Mouse (Mus musculus): ENCODE measurements around the gene Inmt.
"Not testable (repeated sequence)": the region's sequence is repeated elsewhere in the genome, so short reads cannot be mapped to it uniquely, and the experiment has no call there.

The Inmt gene

DNA sequence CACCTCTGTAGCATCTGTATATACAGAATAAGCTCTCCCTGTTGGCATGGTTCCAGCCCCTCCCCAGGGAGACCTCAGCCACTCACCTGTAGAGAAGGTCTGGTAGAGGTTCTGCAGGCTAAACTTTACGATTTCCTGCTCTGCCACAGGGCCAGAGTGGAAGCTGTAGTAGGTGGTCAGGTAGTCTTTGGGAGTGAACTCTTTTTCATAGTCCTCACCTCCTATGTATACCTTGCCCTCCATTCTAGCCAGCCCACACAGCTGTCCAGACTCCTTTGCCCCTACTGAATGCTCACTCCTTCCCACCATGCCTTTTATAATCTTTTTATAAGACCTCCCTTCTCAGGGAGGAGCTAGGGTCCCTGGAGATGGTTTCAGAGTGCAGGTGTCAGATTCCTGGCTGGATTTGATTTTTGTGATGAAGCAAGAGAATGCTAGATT lies at the start of gene Inmt:
Inmt (minus strand) TSS at position 303 of the 441 bp plus-strand sequence.
- no peak for DNase-seq (ENCODE audit: low read depth, low spot score)

DNA sequence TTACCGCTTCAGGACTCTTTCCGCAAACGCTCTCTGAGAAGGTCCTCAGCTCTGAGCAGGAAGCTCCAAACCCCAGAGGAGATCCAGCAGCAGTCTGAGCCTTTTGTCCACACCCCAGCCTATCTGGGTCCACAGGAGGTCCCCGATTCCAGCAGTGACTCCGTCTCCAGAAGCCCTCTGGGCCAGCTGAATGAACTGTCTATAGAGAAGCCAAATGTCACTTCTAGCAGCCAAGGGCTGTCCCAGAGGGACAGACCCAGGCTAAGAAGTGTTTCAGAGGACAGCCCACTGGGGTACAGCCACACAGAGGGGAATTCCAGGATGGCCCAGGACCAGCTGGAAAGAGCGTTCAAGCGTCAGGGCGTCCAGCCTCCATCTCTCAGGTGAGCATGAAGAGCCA lies 49.1 kb upstream of the Inmt start:
- no peak for DNase-seq (ENCODE audit: low read depth, low spot score)

DNA sequence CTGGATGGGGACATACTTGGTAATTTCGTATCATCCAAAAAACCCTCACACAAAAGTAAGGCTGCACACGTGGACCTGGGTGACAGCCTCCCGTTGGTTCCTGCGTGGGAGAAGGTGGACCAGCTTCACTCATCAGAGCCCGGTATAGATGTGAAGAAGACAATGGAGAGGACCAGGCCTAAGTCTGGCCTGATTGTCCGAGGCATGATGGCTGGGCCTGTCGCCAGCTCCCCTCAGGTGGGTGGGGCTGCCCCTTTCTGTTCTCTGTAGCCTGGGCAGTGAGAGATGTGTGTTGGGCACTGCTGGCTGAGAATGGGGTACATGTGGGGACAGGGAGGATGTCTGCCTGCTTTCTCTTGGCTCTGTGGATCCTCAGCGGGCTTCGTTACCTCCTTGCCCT lies 43.4 kb upstream of the Inmt start:
- no peak for DNase-seq (ENCODE audit: low read depth, low spot score)

DNA sequence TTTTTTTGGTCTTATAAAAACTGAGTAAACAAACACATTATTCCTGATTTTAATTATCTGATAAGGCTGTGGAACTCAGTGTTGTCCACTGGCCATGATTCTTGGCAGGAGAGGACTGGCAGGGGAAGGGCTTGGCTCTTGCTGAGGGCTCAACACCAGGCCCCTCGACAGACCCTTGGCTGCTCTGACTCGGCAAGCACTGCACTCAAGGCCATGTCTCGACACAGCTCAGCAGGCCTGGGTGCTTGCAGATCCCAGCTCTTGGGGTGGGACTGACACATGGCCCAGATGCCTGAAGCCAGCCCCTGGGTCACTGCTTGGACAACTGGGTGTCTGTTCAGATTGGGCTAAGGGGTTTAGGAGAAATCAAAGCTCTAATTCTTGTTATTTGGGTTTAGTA lies 39.7 kb upstream of the Inmt start:
- no peak for DNase-seq (ENCODE audit: low read depth, low spot score)

DNA sequence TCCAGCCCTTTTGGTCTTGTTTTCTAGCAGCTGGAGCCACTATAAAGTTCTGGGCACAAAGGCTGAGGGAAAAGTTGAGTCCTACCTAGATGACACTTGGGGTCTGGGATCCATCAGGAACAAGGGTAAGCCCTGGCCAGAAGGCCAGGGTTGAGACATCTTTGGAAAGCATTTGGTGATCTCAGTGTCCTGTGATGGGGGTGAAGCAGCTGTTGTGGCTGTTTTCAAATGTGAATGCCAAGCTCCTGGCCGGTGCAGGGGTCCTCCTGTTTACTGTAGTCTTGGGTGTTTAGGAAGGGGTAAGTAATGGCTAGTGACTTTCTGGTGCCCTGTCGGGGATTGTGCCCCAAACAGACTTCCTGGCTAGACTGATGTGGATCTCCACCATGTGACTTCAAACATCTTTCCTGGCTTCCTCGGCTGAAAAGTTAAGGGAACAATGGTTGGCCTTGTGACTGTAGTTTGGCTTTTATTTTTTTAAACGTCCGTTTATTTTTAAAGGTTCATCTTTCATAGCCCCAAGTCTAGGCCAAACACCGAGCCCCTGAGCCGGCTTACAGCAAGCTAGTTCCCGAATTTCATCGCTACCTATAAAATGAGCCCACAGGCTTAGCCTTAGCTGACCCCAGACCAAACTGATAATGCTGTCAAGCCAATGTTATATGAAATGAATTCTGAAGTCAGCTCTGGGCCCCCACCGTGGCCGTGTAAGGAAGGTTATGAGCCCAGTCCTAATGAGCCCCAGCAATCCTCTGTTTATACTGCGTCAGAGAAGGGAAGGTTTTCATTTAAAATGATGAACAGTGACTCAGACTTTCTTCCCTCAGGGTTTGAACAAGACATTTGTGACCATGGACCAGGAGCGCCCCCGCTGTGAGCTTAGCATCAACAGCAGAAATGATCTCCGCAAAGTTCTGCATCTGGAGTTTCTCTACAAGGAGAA lies 35.9 kb upstream of the Inmt start:
- no peak for DNase-seq (ENCODE audit: low read depth, low spot score)

DNA sequence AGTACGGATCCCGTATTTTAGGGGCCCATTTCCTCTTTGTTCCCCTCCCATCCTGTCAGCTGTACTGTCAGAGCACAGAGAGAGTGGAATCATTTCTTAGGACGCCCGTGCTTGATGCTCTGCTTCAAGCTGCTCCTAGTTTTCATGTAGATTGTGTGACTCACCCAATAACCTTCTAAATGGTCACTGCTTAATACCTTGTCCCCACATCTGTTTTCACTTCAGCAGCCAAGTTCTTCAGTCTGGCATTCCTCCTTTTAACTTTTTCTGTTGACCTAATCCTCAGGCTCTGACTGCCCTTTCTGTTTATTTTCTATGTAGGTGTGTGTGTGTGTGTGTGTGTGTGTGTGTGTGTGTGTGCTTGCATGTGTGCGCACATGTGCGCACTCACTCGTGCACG lies 32.9 kb upstream of the Inmt start:
- DNase-seq (ENCODE audit: low read depth, low spot score) = no peak

DNA sequence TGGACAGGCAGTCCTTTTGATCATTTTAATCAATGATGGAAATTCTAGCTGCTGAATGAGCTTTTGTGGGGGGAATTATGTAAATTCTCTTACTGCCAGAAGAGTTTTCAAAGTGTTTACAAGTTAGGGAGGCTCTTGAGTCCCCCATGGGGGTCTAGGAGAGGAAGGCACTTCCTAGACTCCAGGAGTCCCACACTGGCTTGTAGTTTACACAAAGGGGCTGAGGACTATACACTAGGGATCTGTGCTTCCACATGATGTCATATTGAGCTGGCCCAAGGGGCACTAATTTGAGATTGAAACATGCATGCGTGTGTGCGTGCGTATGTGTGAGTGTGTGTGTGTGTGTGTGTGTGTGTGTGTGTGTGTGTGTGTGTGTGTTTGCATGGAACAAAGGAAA lies 29.1 kb upstream of the Inmt start:
- DNase-seq (ENCODE audit: low read depth, low spot score) = no peak

DNA sequence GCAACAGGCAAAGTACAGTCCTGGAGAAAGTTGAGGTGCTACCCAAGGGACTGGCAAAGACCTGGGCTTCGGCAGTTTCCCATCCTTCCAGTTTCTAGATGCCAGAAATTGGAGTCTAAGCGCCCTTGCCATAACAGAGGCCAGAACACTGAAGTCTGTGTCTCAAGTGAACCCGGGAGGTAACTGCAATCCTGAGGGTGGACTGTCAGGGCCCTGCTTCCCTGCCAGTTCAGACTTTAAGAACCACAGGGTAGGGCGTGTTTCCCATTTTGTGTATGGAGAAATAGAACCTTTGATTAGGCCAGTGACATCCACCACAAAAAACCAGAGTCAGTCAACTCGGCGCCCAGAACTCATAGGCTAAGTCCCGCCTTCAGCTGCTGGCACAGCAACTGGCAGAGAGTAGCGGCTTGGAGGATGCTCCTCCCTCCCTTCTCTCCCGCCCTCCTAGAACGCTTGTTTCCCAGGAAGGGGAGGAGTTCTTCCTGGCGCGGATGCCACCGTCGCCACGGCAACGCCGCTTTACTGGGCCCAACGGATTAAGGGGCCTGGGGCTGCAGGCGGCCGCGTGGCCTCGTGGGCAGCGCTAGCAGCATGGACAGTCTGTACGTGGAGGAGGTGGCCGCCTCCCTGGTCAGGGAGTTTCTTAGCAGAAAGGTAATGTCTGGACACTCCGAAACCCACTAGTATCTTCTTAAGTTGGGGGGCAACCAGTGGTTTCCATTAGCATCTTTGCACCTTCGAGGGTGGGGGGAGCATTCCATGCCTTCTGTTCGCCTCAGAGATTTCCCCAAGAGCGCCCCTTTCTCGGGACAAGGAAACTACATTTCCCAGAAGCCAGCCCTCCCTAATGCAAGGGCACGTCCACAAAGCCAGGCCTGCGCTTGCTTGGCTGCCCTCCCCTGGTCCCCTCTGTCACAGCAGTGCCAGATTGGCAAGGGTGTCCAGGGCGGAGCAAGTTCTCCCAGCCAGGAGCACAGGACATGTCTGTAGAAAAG lies 28.4 kb upstream of the Inmt start, which contains the start of gene Mindy4:
Mindy4 (plus strand) TSS at position 471 of the 998 bp plus-strand sequence.
- DNase-seq (ENCODE audit: low read depth, low spot score) = peak; percentile 93

DNA sequence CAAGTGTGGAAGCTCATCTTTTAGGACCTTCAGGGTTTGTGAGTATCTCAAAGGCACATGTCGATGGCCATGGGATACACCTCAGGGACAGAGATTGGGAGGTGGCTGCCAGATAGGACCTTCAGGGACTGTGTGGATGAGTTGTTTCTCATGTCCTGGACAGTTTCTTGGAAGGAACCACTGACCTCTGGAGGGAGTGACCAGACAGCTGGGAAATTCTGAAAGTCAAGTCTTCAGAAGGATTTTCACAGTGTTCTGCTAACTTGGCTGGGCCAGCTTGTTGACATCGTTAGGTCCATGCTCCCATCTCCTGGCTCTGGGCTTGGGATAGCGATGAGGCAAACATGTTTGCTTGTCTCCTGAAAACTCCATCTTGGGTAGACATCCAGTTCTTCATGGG lies 24.2 kb upstream of the Inmt start:
- DNase-seq (ENCODE audit: low read depth, low spot score) = no peak

DNA sequence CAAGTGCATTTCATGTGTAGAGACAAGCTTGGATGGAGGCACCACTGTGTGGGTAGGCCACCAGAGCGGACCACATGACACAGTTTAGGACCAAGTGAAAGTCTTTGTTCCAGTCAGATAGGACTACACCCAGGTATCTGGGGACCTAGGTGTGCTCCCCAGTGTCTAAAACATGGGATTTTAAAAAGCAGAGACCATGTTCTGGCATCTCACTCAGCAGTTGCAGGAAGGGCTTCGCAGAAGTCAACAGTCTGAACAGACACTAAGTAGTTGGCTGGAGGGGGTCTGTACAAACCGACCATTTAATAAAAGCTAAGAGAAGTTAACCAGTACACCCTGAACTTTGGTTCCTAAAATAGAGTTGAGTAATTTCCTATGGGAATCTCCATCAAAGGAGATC lies 18.3 kb upstream of the Inmt start:
- no peak for DNase-seq (ENCODE audit: low read depth, low spot score)

DNA sequence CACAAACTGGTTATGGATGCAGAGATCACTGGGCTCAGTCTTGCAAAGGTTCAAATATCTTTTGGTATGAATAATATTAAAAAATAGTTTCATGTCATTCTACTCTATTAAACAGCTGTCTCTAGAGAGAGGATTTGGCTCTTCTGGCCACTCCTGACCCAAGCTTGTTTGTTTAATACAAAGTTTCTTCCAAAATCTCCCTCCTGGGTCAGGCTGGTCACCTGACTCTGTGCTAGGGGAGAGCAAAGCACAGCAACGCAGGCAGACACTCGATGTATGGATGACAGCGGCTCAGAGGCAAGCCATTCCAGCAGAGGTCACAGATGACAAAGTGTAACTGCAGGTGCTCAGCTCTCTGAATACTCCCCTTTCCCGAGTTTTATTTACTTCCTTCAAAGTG lies 16.7 kb upstream of the Inmt start:
- no peak for DNase-seq (ENCODE audit: low read depth, low spot score)

DNA sequence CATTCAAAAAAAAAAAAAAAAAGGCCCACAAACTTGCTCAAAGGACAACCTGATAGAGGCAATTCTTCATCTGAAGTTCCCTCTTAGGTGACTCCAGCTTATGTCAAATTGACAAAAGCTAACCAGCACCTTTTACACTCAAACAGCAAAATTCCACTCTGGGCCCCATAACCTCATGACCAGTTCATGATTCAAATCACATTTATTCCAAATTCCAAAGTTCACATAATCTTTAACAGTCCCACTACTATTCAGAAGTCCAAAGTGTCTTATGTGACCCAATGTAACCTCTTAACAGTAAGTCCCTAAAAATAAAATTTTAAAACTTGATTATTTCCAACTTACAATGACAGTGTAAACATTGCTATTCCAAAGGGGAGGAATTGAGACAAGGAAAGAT lies 14.6 kb upstream of the Inmt start:
- DNase-seq (ENCODE audit: low read depth, low spot score) = no peak

DNA sequence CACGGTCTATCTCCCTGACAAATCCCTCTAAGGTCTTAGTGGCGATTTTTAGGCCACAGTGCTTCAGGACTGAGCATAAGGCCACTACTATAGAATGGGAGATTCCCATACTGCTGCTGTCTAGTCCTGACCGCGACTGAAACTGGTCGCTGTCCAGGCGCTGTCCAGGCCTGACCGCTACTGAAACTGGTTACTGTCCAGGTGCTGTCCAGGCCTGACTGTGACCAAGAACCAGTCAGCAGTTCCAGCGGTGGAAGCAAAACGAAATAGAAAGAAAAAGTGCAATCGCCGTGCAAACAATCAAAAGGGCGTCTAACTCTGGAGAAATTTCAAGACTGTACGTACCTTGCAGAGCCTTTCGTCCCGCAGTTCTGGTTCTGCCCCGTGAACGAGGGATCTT lies 13.0 kb upstream of the Inmt start:
- DNase-seq (ENCODE audit: low read depth, low spot score) = not testable (repeated sequence)

DNA sequence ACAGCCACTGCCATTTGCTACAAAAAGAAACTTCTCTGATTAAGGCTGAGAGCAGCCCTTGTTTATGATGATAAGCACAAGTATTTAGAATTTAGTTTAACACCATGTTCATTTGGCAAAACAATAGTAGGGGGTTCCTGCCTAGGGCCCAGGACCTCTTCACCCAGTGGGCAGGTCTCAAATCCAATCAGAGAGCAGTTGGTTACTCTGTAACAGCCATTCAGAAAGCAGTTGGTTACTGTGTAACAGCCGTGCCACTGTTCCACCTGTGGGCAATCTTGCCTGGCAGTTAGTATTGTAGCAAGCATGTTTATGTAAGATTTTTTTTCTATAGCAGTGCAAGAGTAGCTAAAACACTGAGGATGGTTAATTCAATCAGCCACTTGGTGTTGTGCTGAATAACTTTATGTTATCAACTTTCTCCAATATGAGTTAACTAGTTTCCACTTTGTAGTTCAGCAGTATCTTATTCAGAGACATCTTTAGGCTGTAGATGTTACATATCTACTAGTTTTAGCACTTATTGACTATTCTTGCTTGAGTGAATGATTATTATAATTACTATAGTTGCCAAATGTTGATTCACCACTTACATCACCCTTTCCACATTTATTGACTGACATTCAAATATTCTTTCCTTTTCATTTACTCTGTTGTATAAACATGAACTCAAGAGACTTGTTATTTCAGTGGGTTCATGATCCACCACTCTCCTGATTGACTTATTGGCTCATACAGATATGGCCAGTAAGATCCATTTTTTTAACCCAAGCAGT lies 8.0 kb upstream of the Inmt start:
- DNase-seq (ENCODE audit: low read depth, low spot score) = no peak

DNA sequence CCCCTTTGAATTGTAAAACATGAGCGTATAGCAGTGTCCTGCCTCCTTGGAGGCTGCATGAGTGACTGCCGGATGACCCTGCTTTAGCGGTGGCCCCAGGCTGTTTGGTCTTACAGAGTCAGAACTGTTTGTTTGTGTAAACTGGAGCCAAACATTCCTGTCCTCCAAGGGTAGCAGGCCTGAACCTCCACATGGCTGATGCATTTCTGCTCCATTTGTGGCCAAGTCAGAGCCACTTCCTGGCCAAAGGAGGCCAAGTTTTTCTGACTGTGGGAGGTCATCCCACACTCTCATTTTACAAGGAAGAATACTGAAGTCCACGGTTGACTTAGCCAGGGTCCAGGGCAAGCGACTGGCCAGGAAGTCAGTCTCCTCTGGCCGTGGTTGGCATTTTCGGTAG lies 4.7 kb upstream of the Inmt start:
- DNase-seq (ENCODE audit: low read depth, low spot score) = no peak

DNA sequence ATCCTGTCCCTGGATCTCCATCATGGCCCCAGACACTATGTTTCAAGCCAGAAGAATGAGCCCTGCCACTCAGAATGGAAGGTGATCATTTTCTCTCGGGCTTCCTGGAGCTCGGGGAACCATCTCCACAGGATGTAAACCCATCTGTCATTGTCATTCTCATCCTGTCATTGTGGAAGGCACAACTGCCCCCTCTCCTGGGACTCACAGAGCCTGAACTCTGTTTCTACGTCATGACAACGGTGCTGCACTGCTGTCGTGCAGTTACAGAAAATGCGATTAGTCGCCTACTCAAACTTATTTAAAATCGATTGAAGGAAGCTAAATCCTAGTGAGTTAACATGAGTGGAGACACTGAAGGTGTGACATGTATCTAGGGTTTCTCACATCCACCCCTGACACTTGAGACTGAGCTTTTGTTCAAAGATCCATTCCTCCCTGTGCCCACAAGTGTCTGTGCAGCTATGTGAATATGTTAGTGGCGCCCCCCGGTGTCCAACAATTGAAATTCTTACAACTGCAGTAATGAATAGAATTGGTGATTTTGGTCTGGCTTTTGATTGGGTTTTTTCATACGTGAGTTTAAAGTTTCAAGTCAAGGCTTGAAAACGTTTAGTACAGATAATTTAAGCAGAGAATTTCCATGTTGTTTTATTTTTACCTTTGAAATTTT lies 2.4 kb upstream of the Inmt start:
- no peak for DNase-seq (ENCODE audit: low read depth, low spot score)

DNA sequence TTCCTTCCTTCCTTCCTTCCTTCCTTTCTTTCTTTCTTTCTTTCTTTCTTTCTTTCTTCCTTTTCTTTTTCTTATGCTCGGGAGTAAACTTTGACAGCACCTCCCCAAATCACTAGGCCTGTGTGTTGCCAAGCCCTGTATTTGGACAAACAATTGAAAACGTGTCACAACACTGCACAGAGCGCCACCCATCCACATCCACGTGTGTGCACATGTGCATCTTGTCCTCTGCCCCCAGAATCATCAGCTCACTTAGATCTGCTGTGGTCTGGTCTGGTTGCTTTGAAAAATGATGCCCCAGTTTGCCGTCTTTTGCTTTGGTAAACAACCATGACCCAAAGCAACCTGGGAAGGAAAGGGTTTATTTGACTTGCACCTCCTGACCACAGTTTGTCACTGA lies 1.0 kb upstream of the Inmt start:
- no peak for DNase-seq (ENCODE audit: low read depth, low spot score)

DNA sequence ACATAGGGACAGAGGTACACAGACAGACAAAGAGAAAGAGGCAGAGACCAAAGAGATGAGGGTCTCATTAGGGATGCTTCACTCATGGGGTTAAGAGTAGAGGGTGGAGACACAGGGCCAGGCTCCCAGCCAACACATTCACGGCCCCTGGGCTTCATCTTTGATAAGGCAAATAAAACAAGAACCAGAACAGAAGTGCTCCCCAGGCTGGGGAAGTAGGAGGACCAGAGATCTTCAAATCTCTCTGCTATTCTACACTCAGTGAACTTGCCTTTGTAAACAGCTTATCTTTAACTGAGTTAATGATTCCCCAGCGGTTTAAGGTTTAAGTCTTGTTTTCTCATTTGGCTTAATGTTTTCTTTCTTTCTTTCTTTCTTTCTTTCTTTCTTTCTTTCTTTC lies 613 bp upstream of the Inmt start:
- DNase-seq (ENCODE audit: low read depth, low spot score) = no peak

DNA sequence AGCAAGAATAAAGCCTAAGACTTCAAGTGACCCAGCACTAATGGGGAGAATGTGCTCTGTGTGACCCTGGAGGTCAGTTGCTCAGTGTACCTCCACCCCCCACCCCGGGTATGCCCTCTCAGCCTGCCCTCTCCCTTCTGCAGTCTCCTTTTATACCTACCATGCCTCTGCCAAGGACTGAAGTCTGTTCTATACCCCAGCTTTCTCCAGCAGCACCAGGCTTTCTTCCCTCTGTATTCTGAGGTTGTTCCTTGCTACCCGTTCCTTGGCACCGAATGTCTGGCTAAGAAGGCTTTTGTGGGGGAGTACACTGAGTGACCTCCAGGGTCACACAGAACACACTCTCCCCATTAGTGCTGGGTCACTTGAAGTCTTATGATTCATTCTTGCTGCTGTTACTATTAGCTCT lies 898 bp downstream of the Inmt start:
- DNase-seq (ENCODE audit: low read depth, low spot score) = no peak

DNA sequence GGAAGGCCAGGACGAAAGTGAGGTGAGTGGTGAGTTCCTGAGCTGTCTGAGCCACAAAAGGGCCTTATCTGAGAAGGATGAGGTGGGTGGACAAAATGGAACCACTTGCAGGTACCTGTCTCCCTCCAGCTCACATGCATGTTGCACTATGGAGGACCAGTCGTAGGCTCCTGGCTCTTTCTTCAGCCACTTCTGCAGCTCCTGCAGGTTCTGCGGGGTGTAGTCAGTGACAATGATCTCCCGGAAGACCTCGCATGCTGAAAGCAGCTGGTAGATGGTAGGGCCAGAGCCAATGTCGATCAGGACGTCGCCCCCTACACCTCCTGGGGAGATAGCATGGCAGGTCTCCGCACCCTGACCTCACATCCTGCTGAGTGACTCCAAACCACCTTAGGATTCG lies 1.7 kb downstream of the Inmt start:
- no peak for DNase-seq (ENCODE audit: low read depth, low spot score)

DNA sequence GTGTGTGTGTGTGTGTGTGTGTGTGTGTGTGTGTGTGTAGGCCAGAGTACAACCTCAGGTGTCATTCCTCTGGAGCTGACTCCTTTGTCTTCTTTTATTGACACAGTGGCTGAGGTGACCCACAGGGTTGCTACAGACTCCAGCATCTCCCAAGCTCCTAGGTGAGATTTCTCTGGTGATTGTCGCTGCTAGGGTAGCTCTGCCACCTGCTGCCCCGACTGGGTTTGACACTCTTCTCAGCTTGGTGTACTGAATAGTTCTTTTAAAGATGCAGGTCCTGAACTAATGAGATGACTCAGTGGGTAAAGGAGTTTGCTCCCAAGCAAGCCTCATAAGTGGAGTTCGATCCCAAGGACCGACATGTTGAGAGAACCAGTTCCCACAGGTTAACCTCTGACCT lies 3.2 kb downstream of the Inmt start:
- no peak for DNase-seq (ENCODE audit: low read depth, low spot score)

All from telencephalon, adult 2 months (tissue).